Mouse (Mus musculus): ENCODE results near the gene Mgll.

The Mgll gene

DNA sequence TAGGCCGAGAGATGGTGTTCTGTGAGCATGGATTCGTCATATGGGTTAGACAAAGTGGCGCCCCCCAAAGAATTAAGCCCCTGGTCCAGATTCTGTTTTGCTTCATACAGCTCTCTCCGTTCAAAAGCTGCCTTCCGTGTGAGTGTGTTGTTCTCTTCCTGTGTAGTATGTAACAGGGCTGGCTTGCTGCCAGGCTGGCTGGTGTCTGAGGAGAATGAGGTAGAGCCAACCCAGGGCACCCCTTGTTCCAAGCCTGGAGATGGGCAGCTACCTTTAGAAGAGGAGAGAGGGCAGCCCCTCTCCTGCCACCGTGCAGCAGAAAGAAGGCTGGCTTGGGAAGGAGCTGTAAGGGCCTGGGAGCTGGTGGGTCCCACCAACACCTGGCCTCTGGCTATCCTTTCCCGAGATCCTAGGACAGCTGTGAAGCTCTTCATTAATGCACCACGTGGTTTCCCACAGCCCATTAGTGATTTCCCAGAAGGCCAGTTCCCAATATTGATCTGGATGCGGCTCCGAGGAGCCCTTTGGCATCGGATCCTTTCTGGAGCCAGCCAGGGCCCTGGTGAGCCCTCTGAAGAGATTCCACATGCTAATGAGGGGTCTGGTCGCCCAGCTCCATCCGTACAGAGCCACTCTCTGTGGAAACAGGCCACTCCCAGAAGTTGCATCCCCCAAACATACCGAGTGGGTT, 19.5 kb downstream of the Mgll start:
- in situ Hi-C loops (cut with MboI, MseI) = no loop called here

DNA sequence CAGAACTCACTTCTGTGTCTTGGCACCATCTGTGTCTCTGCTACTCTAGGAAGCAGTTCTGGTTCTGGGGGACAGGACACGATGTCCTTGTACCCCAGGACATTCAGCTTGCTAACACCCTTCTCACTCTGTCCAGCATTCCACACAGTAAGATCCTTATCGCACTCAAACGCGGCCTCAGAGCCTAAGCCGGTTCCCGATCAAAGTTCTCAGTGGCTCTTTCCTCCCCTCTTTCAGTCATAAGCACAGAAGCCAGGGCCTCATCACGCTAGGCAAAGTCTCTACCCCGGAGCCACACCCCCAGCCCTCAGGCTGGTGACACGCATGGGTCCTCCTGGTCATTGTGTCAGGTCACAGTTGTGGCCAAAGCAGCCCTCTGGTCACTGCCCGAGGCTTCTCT, 20.8 kb downstream of the Mgll start:
- in situ Hi-C loops (cut with MboI, MseI) = no loop called here

DNA sequence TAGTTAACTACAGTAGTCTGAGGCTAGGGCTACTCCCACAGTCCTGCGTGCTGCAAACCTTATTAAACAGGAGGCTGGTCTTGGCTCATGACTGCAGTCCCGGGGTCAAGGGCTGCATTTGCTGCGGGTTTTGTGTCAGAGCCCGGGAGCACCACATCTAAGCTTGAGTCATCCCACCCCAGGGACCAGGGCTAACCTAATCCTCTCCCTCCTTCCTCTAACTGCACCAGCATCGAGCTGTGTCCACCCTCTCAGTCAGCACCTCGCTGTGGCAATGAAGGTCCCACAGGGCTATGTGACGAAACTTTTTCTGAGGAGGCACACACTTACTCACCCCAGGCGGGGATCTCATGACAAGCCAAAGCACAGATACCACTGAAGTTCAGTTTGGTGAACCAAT, 22.1 kb downstream of the Mgll start:
- in situ Hi-C loops (cut with MboI, MseI) = no loop called here

DNA sequence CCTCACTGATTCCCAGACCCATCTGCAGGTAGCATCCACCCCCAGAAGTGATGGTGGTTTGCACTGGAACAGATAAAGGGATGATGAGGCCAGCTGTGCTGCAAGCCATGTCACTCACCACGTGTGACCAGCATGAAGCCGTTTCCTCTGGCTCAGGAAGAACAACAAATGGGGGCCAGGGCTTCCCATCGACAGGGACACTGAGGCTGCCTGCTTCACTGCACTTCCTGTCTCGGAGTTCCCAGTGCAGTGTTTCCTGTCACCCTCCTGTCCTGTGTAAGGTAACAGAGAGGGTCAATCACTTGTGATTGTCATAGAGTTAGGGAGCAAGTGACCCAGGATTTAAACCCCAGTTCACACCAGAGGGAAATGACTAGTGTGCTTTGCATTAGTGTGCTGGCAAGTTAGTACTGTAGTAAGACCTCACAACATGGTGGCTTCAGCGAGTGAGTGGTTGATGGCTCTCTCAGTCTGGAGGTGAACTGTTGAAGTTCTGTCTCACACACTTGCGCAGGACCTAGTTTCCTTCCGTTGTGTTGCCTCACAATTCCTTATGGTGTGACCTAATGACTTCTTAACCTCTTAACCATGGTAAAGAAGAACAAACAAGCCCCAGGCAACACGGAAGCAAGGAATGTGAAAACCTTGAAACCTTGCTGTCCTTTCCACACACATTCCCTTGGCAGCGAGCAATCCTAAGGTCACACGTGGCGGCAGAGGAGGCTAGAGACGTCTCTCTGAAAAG, 23.3 kb downstream of the Mgll start:
- in situ Hi-C loops (cut with MboI, MseI) = no loop called here

DNA sequence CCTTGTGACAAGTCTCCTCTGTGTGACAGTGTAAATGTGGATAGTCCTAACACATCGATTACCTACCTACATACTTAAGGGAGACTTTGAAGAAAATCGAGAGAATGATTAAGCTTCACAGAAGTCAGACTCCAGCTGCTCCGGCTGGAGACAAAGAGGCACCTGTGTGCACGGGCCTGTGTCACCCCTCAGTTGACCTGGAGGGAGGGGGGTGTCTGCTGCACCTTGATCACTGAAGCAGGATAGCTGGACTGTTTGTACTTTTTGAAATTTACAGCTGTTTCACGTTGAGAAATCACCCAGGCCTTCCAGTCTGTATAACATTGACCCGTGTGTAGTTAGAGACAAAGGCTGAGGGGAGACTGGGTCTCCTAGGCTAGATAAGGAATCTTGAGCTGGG, 26.7 kb downstream of the Mgll start:
- in situ Hi-C loops (cut with MboI, MseI) = no loop called here

DNA sequence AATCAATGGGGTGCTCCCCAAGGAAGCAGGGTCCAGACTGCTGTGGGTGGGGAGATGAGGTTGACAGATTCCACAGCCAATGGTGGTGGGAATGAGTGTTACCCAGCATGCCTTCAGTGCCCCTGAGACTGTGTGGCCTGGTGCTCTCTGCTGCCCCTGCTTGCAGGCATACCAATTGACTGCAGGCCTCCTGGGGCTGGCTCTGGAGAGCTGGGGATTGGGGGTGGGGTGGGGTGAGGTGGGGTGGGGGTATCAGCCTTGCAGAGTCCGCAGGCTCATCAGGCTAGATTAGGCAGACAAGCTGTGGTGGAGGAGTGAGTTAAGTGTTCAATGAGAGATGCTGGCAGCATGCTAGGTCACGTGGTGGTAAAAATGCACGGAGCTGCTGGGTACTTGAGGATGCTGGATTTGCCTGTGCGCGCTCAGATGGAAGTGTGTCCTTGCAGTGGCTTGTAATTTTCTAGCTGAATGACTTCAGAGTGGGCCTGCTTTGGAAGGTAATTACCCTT, 28.6 kb downstream of the Mgll start:
- in situ Hi-C loops (cut with MboI, MseI) = no loop called here

DNA sequence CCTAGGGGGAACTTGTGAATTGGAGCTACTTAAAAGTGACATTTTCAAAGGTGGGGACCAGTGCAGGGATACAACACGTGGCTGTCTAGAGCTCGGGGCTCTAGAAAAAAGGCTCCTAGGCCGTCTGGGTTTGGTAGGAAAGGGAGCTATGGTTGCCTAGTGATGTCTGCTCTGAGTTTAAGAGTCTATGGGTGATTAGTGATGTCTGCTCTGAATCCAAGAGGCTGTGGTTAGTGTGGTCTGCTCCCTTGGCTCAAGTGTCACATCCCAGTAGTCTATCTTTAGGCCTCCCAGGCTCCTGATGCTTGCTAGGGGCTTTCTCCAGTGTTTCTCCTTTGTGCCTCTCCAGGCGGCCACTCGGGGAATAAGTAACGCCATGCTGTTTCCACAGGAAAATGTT, 29.4 kb downstream of the Mgll start:
- in situ Hi-C loops (cut with MboI, MseI) = no loop called here

DNA sequence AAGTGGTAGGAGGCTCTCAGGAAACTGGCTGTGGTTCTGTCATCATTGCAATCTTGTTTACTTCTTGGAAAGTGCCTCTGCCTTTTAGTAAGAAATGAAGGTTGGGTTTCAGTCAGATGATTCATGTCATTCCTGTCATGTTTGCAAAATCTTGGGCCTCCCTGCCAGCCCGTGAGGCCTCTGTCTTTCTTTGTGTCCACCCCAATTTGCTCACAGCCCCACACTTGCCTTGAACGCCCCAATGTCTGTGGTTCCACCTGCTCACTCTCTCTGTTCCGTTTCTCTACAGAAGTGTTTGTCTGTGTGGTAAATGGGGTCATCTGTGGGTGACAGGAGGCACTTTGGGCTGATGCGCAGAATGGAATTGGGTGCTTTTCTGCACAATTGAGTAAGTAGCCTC, 32.8 kb downstream of the Mgll start:
- in situ Hi-C loops (cut with MboI, MseI) = no loop called here

DNA sequence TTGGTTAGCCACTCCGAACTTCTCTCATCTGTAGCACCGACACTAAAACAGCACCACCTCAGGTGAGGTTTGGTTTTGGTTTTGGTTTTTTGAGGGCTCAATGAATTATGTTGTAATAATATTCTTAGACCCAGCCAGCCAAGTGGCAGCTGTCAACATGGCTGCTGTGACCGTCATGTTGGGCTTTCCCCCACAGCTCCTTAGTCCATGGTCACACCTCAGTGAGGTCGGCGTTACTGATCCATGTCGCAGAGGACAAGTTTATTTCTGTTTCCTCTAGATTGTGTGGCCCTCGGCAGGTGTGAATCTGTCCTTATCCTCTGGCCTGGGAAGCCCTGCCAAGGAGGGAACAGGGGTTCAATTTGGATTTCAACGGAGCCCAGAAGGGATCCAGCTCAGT, 33.9 kb downstream of the Mgll start:
- in situ Hi-C loops (cut with MboI, MseI) = no loop called here

DNA sequence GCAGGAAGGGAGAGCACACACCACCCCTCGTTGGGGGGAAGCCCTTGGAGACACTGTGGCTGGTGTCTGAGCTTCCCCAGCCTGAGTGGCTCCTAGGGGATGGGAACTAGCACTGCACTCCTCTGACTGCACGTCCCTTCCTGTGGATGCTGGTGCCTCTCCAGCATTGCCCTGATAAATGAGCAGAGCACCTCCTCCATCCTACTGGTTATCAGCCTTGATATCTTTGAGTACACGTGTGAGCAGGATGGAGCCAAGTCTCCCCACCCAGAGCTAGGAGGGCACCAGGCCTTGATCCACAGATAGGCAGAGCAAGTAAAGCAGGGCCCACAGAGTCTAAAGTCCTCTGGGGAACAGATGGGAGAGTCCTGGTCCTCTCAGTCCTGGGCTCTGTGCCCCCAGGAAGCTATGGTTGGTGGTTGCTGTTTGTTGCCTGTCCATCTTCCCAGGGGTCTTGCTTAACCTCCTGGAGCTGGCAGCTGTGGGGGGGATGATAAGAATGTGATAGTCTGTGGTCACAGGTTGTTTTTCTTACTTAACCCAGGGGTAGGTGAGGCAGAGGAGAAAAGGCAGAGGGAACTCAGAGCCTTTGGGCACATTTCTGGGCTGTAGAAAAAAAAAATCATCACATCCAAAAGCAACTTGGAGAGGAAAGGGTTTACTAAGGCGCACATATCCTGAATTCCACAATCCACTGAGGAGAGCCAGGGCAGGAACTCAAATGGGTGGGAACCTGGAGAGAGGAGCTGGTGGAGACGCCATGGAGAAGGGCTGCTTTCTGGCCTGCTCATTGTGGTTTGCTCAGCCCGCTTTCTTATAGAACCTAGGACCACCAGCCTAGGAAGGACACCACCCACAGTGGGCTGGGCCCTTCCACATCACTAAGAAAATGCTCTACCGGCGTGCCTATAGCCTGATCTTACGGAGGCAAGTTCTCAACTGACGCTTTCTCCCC, 34.6 kb downstream of the Mgll start:
- in situ Hi-C loops (cut with MboI, MseI) = no loop called here

DNA sequence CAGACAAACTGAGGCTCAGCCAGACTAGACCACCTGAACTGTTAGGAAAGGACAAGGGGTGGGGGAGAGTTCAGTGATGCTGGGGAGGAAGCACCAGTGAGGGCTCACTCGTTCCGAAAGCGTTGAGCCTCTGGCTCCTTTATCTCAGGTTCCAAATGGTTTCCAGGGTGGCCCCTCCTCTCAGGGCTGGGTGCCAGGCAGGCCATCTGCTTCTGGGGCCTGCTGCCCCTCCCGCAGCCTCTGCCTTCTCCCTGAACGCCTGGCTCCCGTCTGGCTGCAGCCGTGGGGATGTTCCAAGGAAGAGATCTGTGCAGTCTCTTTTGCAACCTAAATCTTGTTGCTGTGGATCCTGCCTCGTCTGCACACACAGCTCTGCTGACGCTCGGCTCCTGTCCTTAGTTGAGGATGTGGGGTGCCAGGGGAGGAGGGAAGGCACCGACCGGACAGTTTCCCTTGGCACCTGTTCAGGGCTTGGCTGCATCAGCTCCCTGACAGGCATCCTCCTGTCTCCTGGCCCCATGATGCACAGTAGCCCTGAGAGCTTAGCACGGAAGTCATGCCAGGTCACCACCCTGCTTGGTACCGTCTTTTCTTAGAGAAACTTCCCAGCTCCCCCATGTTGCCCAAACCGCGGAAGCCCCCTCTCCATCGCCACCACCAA, 35.7 kb downstream of the Mgll start:
- in situ Hi-C loops (cut with MboI, MseI) = no loop called here

DNA sequence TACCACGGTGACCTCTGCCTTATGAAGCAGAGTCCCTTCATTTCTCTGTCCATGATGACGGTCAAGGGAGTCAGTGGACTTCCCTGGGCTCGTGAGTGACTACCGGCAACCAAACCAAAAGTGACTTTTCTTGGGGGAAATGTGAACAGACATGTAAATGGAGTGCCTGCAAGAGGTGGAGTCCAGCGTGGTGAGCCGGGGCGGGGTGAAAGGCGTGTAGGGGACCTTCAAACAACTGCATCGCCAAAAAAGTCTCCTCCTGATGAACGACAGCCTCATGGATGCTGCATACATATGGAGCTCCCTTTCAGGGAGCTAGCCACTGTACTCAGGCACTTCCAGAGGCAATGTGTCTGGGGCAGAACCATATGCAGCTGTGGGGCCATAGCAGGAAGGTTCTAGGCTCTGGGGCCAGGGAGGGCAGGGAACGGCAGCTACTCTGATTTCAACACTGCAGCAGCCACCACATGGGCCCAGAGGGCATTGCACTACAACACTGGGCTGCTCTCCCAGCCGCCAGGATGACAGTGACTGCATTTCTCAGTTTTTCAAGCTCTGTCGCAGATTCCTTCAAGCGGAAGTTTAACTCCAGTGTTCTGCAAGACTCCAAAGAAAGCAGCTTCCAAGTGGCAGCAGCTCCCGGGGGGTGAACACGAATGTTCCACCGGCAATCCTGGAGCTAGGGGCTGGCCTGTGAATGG, 36.9 kb downstream of the Mgll start:
- in situ Hi-C loops (cut with MboI, MseI) = no loop called here

DNA sequence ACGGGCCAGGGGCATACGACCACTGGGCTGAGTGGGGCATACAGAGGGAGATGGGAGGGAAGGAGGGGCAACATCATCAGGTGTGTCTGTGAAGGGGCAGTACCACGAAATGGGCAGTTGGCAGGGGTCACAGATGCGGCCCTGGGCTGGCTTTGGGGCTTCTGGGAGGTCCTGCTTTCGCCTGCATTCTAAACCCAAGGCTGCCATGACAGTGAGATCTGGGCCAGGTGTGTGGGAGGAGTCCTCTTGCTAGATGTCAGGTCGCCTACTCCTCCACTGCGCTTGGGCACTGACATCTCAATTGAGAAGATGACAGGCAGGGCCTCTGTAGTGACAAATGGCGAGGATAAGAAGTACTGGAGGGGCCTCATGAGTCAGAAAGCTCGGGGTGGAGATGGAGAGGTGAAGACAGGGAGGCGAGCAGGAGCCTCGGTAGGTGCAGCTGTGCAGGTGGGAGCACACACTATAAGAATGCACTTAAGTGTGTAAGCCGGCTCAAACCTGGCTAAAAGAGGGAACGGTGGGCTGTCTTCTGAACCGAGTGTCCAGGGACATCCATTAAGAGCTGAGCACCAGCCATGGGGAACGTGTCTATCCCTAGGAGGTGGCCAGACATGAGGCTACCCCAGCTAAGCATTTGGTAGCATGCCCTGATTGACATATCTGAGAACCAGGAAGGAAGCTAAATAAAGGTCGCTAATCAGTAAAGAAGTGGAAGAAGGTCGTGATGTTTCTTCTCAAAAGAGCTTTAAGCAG, 37.6 kb downstream of the Mgll start:
- in situ Hi-C loops (cut with MboI, MseI) = no loop called here

DNA sequence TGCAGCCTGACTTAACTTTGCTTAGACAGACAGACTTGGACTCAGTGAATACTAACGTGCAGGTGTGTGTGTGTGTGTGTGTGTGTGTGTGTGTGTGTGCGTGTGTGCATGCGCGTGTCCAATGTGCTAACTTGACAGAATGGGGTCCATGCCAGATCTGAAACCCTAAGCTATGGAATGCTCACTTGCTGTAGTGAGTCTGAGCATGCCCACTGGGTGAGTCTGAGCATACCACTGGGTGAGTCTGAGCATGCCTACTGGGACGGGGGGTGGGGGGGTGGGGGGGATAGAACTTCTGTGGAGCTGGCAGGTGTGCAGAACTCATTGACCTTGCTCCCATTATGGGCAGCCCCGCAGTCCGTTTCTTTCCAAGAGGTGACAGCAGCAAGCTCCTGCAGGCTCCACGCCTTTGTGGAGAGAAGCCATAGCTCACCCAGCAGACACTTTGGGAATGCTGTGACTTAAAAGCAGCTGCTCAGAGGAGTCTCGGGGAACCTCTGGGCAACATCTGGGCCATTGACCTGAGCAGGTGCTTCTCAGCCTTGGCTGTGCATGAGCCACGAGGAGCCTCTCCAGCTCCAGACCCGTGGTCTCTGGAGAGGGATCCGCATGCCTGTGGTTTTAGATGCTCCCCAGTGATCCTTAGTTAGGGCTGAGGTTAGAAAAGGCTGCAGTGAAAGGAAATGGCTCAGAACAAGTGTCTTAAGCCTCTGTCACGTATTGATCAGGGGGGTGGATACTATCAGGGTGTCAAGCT, 38.4 kb downstream of the Mgll start:
- in situ Hi-C loops (cut with MboI, MseI) = no loop called here

DNA sequence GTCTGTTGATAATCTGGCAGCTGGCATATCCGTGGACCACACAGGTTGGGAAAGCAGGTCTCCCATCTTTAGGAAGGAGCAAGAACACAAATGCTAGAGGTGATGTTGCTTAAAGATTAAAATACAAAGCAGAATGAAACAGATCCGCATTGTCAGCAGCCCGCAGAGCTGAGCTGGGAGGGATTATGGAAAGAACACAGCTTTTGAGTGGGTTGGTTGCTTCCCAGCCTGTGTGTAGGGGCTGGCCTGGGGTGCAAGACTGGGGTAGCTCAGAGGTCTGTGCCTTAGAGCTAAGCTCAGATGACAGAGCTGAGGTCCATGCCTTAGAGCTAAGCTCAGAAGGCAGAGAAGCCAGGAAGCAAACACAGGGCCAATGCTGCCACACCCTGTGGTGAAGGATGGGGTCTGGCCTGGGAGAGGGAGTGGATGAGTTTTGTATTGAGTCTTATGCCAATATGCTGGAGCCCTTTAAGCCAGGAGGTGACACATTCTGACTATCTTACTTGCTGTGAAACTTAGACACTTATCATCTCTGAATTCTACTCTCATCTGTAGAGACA, 39.4 kb downstream of the Mgll start:
- in situ Hi-C loops (cut with MboI, MseI) = no loop called here

DNA sequence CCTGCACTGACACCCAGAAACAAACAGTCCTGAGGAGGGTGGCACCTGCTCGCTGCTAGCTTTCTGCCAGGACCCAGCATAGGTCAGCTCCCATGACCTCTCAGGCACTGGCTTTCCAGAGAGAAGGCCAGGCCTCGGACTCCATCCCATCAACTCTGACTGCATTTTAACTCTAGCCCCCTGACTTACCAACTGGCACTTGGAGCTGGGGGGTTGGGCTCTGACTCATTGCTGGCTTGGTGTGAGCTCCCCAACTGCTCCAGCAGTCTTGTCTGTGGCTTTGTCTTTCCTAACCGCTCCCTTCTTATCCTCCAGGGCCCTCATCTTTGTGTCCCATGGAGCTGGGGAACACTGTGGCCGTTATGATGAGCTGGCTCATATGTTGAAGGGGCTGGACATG, 40.1 kb downstream of the Mgll start:
- in situ Hi-C loops (cut with MboI, MseI) = no loop called here

DNA sequence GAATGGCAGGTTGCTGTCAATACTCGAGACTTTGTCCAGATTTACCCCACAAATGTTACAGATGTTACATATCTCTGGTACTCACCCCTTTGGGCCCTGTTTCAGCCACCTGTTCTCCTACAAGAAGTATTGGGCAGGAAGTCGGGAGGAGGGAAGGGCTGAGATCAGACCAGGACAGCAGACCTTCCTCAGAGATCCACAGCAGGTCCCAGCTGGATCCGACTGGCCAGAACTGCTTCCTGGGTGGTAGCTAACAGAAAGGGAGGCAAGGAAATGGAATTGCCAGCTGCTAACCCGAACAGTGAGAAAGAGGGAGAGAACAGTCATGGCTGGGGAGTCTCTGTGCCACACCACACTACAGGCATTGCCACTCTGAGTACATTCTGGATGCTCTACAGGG, 43.5 kb downstream of the Mgll start:
- in situ Hi-C loops (cut with MboI, MseI) = no loop called here

DNA sequence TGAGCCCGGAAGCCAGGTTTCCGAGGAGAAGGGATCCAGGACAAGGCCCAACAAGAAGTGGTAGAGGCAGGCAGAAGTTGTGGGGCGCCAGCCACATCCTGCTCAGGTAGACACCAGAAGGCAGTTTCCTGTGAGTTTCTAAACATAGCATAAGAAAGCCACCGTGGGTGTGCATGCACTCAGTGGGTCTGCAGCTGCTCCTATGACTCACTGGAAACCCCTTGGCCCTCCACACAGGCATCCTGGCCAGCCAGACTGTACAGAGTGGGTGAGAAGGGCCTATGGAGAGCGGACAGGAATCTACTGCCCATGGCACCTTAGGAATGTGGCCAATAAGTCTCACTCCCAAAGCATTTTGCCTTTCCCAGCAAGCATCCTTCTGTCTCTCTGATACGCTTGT, 45.5 kb downstream of the Mgll start:
- in situ Hi-C loops (cut with MboI, MseI) = no loop called here

DNA sequence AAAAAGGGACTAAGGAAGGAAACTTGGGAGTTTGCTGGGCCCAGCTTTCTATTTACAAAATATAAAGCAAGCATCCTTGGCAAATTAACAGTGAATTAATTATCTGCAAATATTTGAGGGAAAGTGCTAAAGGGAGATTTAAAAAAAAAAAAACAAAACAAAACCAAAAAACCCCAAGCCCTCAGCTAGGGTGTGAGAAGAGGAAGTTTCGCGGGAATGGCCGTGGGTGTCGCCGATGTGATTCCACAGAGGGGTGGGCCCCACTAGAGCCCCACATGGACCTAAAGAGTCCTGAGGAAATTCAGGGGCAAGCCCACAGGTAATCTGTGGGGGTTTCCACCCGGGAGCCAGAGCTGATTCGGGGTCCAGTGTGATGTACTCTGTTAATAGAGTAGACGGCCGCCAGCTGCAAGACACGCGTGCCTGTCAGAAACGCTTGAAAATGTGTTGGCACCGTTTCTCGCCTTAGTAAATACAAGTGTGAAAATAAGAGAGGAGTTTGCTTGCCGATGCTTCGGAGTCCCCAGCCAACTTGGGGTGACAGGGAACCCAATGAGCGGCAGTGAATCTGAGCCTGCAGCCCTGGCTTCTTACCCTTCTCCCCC, 46.2 kb downstream of the Mgll start:
- in situ Hi-C loops (cut with MboI, MseI) = no loop called here
